Mouse (Mus musculus): ENCODE results near the gene Ppfia2. TPM values are rescaled to one million over a fixed set of nuclear protein-coding genes. Genes with fewer than 3 reads are reported as not detected.

Gene Ppfia2
- not detected in 2 replicates for total RNA-seq (2017)

- no peak for ATAC-seq (ENCODE audit: extremely low read depth, insufficient number of reproducible peaks, low FRiP score, poor library complexity, severe bottlenecking)
Measured at GRCm38 (mm10) chr10:106469855-106470532, at the start of gene Ppfia2. Ppfia2 (plus strand) TSS chr10:106470339.

GRCm38 (mm10) chr10:106468956-106469721 is 1.0 kb upstream of the Ppfia2 start:
- no peak for ATAC-seq (ENCODE audit: extremely low read depth, insufficient number of reproducible peaks, low FRiP score, poor library complexity, severe bottlenecking)

- no peak for ATAC-seq (ENCODE audit: extremely low read depth, insufficient number of reproducible peaks, low FRiP score, poor library complexity, severe bottlenecking)
Measured at GRCm38 (mm10) chr10:106470533-106471205, 530 bp downstream of the Ppfia2 start.

- ATAC-seq (ENCODE audit: extremely low read depth, insufficient number of reproducible peaks, low FRiP score, poor library complexity, severe bottlenecking), result no peak
Measured at GRCm38 (mm10) chr10:106509281-106510165, 39.4 kb downstream of the Ppfia2 start.

GRCm38 (mm10) chr10:106566036-106566435 is 95.9 kb downstream of the Ppfia2 start:
- no peak for ATAC-seq (ENCODE audit: extremely low read depth, insufficient number of reproducible peaks, low FRiP score, poor library complexity, severe bottlenecking)

- no peak for ATAC-seq (ENCODE audit: extremely low read depth, insufficient number of reproducible peaks, low FRiP score, poor library complexity, severe bottlenecking)
Measured at GRCm38 (mm10) chr10:106585026-106585425, 114.9 kb downstream of the Ppfia2 start.

- no peak for ATAC-seq (ENCODE audit: extremely low read depth, insufficient number of reproducible peaks, low FRiP score, poor library complexity, severe bottlenecking)
Measured at GRCm38 (mm10) chr10:106585476-106586080, 115.4 kb downstream of the Ppfia2 start.

- no peak for ATAC-seq (ENCODE audit: extremely low read depth, insufficient number of reproducible peaks, low FRiP score, poor library complexity, severe bottlenecking)
Measured at GRCm38 (mm10) chr10:106587817-106588216, 117.7 kb downstream of the Ppfia2 start.

- no peak for ATAC-seq (ENCODE audit: extremely low read depth, insufficient number of reproducible peaks, low FRiP score, poor library complexity, severe bottlenecking)
Measured at GRCm38 (mm10) chr10:106590944-106591343, 120.8 kb downstream of the Ppfia2 start.

GRCm38 (mm10) chr10:106596976-106597375 is 126.8 kb downstream of the Ppfia2 start:
- no peak for ATAC-seq (ENCODE audit: extremely low read depth, insufficient number of reproducible peaks, low FRiP score, poor library complexity, severe bottlenecking)

- ATAC-seq (ENCODE audit: extremely low read depth, insufficient number of reproducible peaks, low FRiP score, poor library complexity, severe bottlenecking), result no peak
Measured at GRCm38 (mm10) chr10:106603319-106603898, 133.3 kb downstream of the Ppfia2 start.

GRCm38 (mm10) chr10:106609177-106609981 is 139.2 kb downstream of the Ppfia2 start:
- ATAC-seq (ENCODE audit: extremely low read depth, insufficient number of reproducible peaks, low FRiP score, poor library complexity, severe bottlenecking), result no peak

- no peak for ATAC-seq (ENCODE audit: extremely low read depth, insufficient number of reproducible peaks, low FRiP score, poor library complexity, severe bottlenecking)
Measured at GRCm38 (mm10) chr10:106610222-106610621, 140.1 kb downstream of the Ppfia2 start.

- ATAC-seq (ENCODE audit: extremely low read depth, insufficient number of reproducible peaks, low FRiP score, poor library complexity, severe bottlenecking), result no peak
Measured at GRCm38 (mm10) chr10:106618194-106618593, 148.1 kb downstream of the Ppfia2 start.

GRCm38 (mm10) chr10:106620952-106621351 is 150.8 kb downstream of the Ppfia2 start:
- no peak for ATAC-seq (ENCODE audit: extremely low read depth, insufficient number of reproducible peaks, low FRiP score, poor library complexity, severe bottlenecking)

GRCm38 (mm10) chr10:106623342-106623741 is 153.2 kb downstream of the Ppfia2 start:
- no peak for ATAC-seq (ENCODE audit: extremely low read depth, insufficient number of reproducible peaks, low FRiP score, poor library complexity, severe bottlenecking)

- ATAC-seq (ENCODE audit: extremely low read depth, insufficient number of reproducible peaks, low FRiP score, poor library complexity, severe bottlenecking), result no peak
Measured at GRCm38 (mm10) chr10:106632171-106632935, 162.2 kb downstream of the Ppfia2 start.

Data from neutrophil, adult 5-6 weeks (primary cell).